Mouse (Mus musculus) erythroblast, embryonic 14.5 days (primary cell): ENCODE measurements around the gene Krt6b. TPM values are rescaled to one million over a fixed set of nuclear protein-coding genes. Genes with fewer than 3 reads are reported as not detected.

ENCODE experiments used
- H3K27me3 ChIP-seq: 2 replicates; pipeline ENCODE4 v1.6.1; 2012; ENCODE audit warnings: inconsistent platforms; ENCODE audit not compliant: control insufficient read depth
- H3K36me3 ChIP-seq: 2 replicates; pipeline ENCODE4 v1.6.1; 2012; ENCODE audit warnings: mild to moderate bottlenecking, inconsistent platforms; ENCODE audit not compliant: control insufficient read depth
- H3K4me1 ChIP-seq: 2 replicates; pipeline ENCODE4 v1.6.1; 2012; ENCODE audit warnings: inconsistent platforms; ENCODE audit not compliant: control insufficient read depth
- H3K4me3 ChIP-seq: replicated peaks from 2 replicates; pipeline ENCODE3; 2012; ENCODE audit warnings: moderate library complexity, mild to moderate bottlenecking, inconsistent platforms
- H3K9me3 ChIP-seq: 2 replicates; pipeline ENCODE4 v1.6.1; 2012; ENCODE audit warnings: low read length, inconsistent platforms, mixed read lengths; ENCODE audit not compliant: control insufficient read depth
- GATA1 ChIP-seq: IDR thresholded peaks from 2 replicates; pipeline ENCODE4 v1.6.1; 2012; ENCODE audit warnings: low read length, inconsistent platforms, mixed read lengths
- TAL1 ChIP-seq: IDR thresholded peaks from 3 replicates; pipeline ENCODE4 v1.6.1; 2012; ENCODE audit warnings: low read length, inconsistent platforms, mixed read lengths
- polyA plus RNA-seq: library from polyadenylated mRNA; stranded (reverse); fragments of >175 nt; gene quantifications from 2 replicates; pipeline ENCODE4 v1.2.3, GENCODE M21; 2012

The Krt6b gene
- not detected in 2 replicates for polyA plus RNA-seq

DNA sequence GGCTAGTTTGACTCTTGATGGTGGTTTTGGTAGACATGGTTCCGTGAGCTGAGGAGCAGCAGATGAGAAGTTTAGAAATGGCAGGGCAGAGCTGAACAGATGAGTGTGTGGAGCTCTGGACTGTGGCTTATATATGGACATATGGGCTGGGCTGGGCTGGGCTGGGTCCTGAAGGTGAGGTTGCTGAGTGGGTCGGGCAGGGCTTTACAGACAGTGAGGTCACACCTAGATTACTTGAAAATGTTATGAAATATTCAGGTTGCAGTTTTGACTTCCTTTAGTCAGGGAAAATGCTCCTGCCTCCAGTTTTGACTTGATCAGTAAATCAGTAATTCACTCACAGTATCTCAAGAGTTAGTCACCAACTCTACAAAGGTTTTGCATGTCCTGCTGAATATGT lies at the start of gene Krt6b:
Krt6b (minus strand) TSS at position 101 of the 400 bp plus-strand sequence.
- no peaks in the 10 kb centered on the region for H3K4me1 ChIP-seq
- TF ChIP-seq GATA1 (no peak), TAL1 (no peak)
- H3K4me3 ChIP-seq = no peak within 1 kb of the TSS
- H3K27me3 ChIP-seq = no peaks in the 10 kb centered on the region
- H3K36me3 ChIP-seq = no peaks in the 10 kb centered on the region
- no peaks in the 10 kb centered on the region for H3K9me3 ChIP-seq

- Histone ChIP-seq H3K27me3 (no peaks in the 10 kb centered on the region), H3K9me3 (no peaks in the 10 kb centered on the region), H3K4me3 (no peak overlapping the region), H3K36me3 (no peaks in the 10 kb centered on the region), H3K4me1 (no peaks in the 10 kb centered on the region)
- no peak for TF ChIP-seq TAL1
- no peak for TF ChIP-seq GATA1
Measured at GRCm38 (mm10) chr15:101724686-101725085, 44.6 kb upstream of the Krt6b start.

DNA sequence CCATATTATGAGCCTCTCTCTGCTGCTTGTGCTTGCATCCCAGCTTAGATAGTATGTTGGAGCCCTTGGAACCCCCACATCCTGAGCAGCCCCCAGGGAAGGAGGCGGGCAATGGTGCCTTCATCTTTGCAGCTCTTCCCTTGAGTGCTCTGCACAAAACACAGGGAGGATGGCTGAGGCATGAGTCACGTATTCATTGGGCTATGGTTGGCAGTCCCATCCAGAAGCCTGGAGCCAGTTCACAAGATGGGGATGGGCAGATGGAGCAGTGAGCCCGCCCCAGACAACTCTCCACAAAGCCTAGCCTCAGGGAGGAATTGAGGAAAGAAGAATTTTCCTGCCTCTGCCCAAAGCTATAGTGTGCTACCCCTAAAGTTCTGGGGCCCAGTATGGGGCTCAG lies 35.7 kb upstream of the Krt6b start:
- Histone ChIP-seq H3K36me3 (no peaks in the 10 kb centered on the region), H3K9me3 (no peaks in the 10 kb centered on the region), H3K4me1 (no peaks in the 10 kb centered on the region)

DNA sequence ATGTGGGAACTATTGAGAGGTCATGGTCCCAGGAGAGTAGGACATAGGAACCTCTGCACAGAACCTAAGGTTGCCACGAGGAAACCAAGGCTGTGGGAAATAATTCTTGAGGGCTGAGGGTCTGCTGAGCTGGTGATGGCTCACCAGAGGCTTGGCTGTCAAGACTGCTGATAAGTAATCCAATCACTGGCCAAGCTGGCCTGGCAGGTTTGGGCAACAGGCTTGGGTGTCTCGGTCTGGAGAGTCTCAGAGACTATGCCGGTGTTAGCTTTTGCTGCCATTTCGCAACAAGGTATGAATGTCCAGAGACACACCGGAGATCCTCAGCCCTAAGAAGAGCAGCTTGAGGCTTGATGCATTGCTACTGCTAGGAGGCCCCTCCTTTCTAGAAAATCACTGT lies 34.3 kb upstream of the Krt6b start:
- TF ChIP-seq GATA1 (no peak), TAL1 (no peak)
- Histone ChIP-seq H3K4me1 (no peaks in the 10 kb centered on the region), H3K27me3 (no peaks in the 10 kb centered on the region), H3K4me3 (no peak overlapping the region), H3K36me3 (no peaks in the 10 kb centered on the region), H3K9me3 (no peaks in the 10 kb centered on the region)

More for the DNA sequence above, 35.7 kb upstream of the Krt6b start:
- no peak overlapping the region for H3K4me3 ChIP-seq
- TF ChIP-seq TAL1 (no peak), GATA1 (no peak)
- no peaks in the 10 kb centered on the region for H3K27me3 ChIP-seq

- no peak overlapping the region for H3K4me3 ChIP-seq
- H3K9me3 ChIP-seq = no peaks in the 10 kb centered on the region
- no peaks in the 10 kb centered on the region for H3K4me1 ChIP-seq
- TF ChIP-seq TAL1 = no peak
- no peak for TF ChIP-seq GATA1
- H3K36me3 ChIP-seq = no peaks in the 10 kb centered on the region
- no peaks in the 10 kb centered on the region for H3K27me3 ChIP-seq
Measured at GRCm38 (mm10) chr15:101713731-101714130, 33.6 kb upstream of the Krt6b start.

GRCm38 (mm10) chr15:101712720-101713119 lies 32.6 kb upstream of the Krt6b start, which contains the start of gene Krt5:
Gene Krt5 (minus strand): TSS chr15:101712898.
- Histone ChIP-seq H3K36me3 (no peaks in the 10 kb centered on the region), H3K4me1 (no peaks in the 10 kb centered on the region), H3K9me3 (no peaks in the 10 kb centered on the region), H3K4me3 (no peak within 1 kb of the TSS), H3K27me3 (no peaks in the 10 kb centered on the region)
- no peak for TF ChIP-seq GATA1
- no peak for TF ChIP-seq TAL1

DNA sequence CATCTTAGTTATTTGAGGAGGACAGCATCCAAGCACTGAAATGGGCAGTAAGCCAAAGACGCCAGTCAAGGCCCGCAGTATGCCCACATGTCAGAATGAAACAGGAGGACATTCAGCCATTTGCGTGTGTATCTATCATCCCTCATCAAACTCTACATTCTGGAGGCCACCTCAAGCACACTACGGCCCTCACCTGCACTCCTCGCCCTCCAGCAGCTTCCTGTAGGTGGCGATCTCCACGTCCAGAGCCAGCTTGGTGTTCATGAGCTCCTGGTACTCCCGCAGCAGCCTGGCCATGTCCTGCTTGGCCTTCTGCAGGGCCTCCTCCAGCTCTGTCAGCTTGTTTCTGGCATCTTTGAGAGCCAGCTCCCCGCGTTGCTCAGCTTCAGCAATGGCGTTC lies 28.6 kb upstream of the Krt6b start:
- TF ChIP-seq GATA1 = no peak
- no peak for TF ChIP-seq TAL1
- Histone ChIP-seq H3K4me3 (no peak overlapping the region), H3K9me3 (no peaks in the 10 kb centered on the region), H3K4me1 (no peaks in the 10 kb centered on the region), H3K36me3 (no peaks in the 10 kb centered on the region), H3K27me3 (no peaks in the 10 kb centered on the region)

DNA sequence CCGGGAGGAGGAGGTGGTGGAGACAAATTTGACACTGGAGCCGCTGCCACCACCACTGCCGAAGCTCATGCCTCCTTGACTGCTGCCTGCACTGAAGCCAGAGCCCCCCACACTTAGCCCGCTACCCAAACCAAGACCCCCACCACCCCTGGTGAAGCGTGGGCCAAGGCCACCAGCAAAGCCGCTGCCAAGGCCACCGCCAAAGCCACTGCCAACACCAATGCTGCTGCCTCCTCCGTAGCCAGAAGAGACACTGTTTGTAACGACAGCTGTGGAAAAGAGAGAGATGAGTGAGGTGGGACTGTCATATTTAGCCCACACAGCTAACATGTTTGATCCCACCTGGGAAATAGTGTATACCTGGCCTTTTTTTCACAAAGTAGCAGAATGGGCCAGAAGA lies 27.4 kb upstream of the Krt6b start:
- TF ChIP-seq TAL1 (no peak), GATA1 (no peak)
- no peaks in the 10 kb centered on the region for H3K27me3 ChIP-seq
- no peak overlapping the region for H3K4me3 ChIP-seq
- H3K36me3 ChIP-seq = no peaks in the 10 kb centered on the region
- H3K9me3 ChIP-seq = no peaks in the 10 kb centered on the region
- no peaks in the 10 kb centered on the region for H3K4me1 ChIP-seq

DNA sequence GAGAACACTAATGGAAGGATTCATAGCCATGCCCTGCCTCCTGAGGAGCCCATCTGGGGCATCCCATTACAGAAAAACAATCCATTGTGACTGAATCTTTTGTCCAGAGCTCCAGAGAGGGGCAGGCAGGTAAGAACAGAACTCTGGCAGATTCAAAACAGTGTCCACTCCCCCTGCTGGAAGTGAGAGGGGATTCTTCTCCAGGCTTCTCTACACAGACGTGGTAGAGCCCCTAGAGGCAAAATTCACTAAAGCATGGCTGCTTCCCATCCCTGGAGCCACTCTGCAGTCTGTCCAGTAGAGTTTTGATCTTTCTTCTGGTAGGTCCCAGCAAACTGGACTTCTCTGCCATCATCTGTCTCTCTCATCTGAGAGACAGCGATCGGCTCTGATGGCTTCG lies 24.0 kb upstream of the Krt6b start:
- no peaks in the 10 kb centered on the region for H3K9me3 ChIP-seq
- TF ChIP-seq GATA1 = no peak
- TF ChIP-seq TAL1 = no peak
- H3K4me1 ChIP-seq = no peaks in the 10 kb centered on the region
- no peaks in the 10 kb centered on the region for H3K36me3 ChIP-seq
- no peaks in the 10 kb centered on the region for H3K27me3 ChIP-seq
- H3K4me3 ChIP-seq = no peak overlapping the region

- H3K36me3 ChIP-seq = no peaks in the 10 kb centered on the region
- H3K4me3 ChIP-seq = no peak overlapping the region
- H3K27me3 ChIP-seq = no peaks in the 10 kb centered on the region
- no peaks in the 10 kb centered on the region for H3K4me1 ChIP-seq
- no peak for TF ChIP-seq GATA1
- no peak for TF ChIP-seq TAL1
- no peaks in the 10 kb centered on the region for H3K9me3 ChIP-seq
Measured at GRCm38 (mm10) chr15:101702380-101702779, 22.3 kb upstream of the Krt6b start.
